Comparison of ENCODE assay signal across 27 mouse cellular contexts in genomic region chr5:31583261-31583660, GRCm38 (mm10). TPM values are rescaled to one million over a fixed set of nuclear protein-coding genes. Genes with fewer than 3 reads are reported as not detected.
A peak's percentile ranks its signal among the peaks of the same experiment; 100 is the strongest.
DNase-seq lines count a peak whose midpoint lies in the region; ATAC-seq and TF ChIP-seq lines count a peak whose summit lies in the region.
"Had no signal": no experiment of that assay in that cellular context is flagged by ENCODE, and none has a peak within 500 bp of the region (broad histone marks: within the 10 kb centered on the region; RNA-seq: fewer than 3 reads in every experiment).

No protein-coding gene starts in this region.

- H3K27ac ChIP-seq in kidney, postnatal 0 days = peak overlapping the region; percentile 93
- H3K27ac ChIP-seq in gastrocnemius, adult 2 months = no peak overlapping the region
- no peak overlapping the region for H3K27ac ChIP-seq in midbrain, embryonic 15.5 days
- no peak overlapping the region for H3K27ac ChIP-seq in forebrain, embryonic 13.5 days
- H3K27ac ChIP-seq: embryonic facial prominence, embryonic 10.5 days; embryonic facial prominence, embryonic 15.5 days; heart, adult 2 months; limb, embryonic 13.5 days; lung, embryonic 15.5 days; midbrain, embryonic 12.5 days; neural tube, embryonic 13.5 days; stomach, postnatal 0 days had no signal

- no peaks in the 10 kb centered on the region for H3K27me3 ChIP-seq in Patski
- H3K27me3 ChIP-seq in kidney, postnatal 0 days (ENCODE audit: insufficient read depth, low read length) = no peaks in the 10 kb centered on the region
- no peaks in the 10 kb centered on the region for H3K27me3 ChIP-seq in midbrain, embryonic 15.5 days (replicated peaks)
- no peaks in the 10 kb centered on the region for H3K27me3 ChIP-seq in forebrain, embryonic 13.5 days
- H3K27me3 ChIP-seq: embryonic facial prominence, embryonic 15.5 days; limb, embryonic 13.5 days; lung, embryonic 15.5 days; midbrain, embryonic 12.5 days; neural tube, embryonic 13.5 days had no signal

- 17% methylated on average over 2 of the region's 2 CpGs for WGBS in kidney, postnatal 0 days
- WGBS in midbrain, embryonic 15.5 days = 92% methylated on average over 2 of the region's 2 CpGs
- 84% methylated on average over 2 of the region's 2 CpGs for WGBS in forebrain, embryonic 13.5 days

- intact Hi-C loops in gastrocnemius, adult 2 months (cut with DNase I) = no loop called here

- no peak for TF ChIP-seq CTCF in Patski (IDR thresholded peaks at IDR 0.05)
- TF ChIP-seq CTCF in kidney, postnatal 0 days (IDR thresholded peaks at IDR 0.05; ENCODE audit: low read depth) = no peak
- no peak for TF ChIP-seq CTCF in gastrocnemius, adult 2 months (IDR thresholded peaks at IDR 0.05)

- peaks cover 13% of the 10 kb centered on the region for H3K4me1 ChIP-seq in kidney, postnatal 0 days (replicated peaks; ENCODE audit: insufficient read depth, low read length)
- H3K4me1 ChIP-seq in midbrain, embryonic 15.5 days = no peaks in the 10 kb centered on the region
- no peaks in the 10 kb centered on the region for H3K4me1 ChIP-seq in forebrain, embryonic 13.5 days
- H3K4me1 ChIP-seq: embryonic facial prominence, embryonic 15.5 days; limb, embryonic 13.5 days; lung, embryonic 15.5 days; midbrain, embryonic 12.5 days; neural tube, embryonic 13.5 days had no signal

- DNase-seq in Patski (ENCODE audit: low read depth, low spot score) = peak; percentile 99
- DNase-seq in kidney, adult 8-10 months = peak; percentile 84 to 91
- peak; percentile 95 for DNase-seq in kidney, postnatal 0 days (ENCODE audit: low spot score)
- peak; percentile 76 to 86 for DNase-seq in kidney, postnatal 4 days
- no peak for DNase-seq in gastrocnemius, adult 2 months
- DNase-seq: adrenal gland, adult 2 months; adrenal gland, postnatal 36 days; cerebellum, adult 18-20 months; cerebellum, postnatal 14 days; gastrocnemius, postnatal 36 days; heart, adult 2 months; heart, postnatal 14 days; right cerebral cortex, postnatal 4 days; thymus, adult 18-20 months; thymus, postnatal 25 days had no signal

- no peaks in the 10 kb centered on the region for H3K36me3 ChIP-seq in kidney, postnatal 0 days (ENCODE audit: insufficient read depth, low read length)
- no peaks in the 10 kb centered on the region for H3K36me3 ChIP-seq in midbrain, embryonic 15.5 days (replicated peaks)
- no peaks in the 10 kb centered on the region for H3K36me3 ChIP-seq in forebrain, embryonic 13.5 days (ENCODE audit: poor library complexity, severe bottlenecking)
- H3K36me3 ChIP-seq: embryonic facial prominence, embryonic 10.5 days; embryonic facial prominence, embryonic 15.5 days; limb, embryonic 13.5 days; lung, embryonic 15.5 days; midbrain, embryonic 12.5 days; neural tube, embryonic 13.5 days had no signal

- H3K9me3 ChIP-seq in kidney, postnatal 0 days (replicated peaks; ENCODE audit: low read length) = no peaks in the 10 kb centered on the region
- no peaks in the 10 kb centered on the region for H3K9me3 ChIP-seq in midbrain, embryonic 15.5 days
- H3K9me3 ChIP-seq in forebrain, embryonic 13.5 days (replicated peaks) = no peaks in the 10 kb centered on the region
- H3K9me3 ChIP-seq: embryonic facial prominence, embryonic 10.5 days; embryonic facial prominence, embryonic 15.5 days; lung, embryonic 15.5 days; midbrain, embryonic 12.5 days; neural tube, embryonic 13.5 days had no signal

- peak; percentile 91 for ATAC-seq in Patski
- ATAC-seq in kidney, postnatal 0 days (replicated peaks; ENCODE audit: low FRiP score, low read depth) = peak; percentile 89
- no peak for ATAC-seq in midbrain, embryonic 15.5 days (replicated peaks)
- no peak for ATAC-seq in forebrain, embryonic 13.5 days
- ATAC-seq: forebrain, embryonic 14.5 days; hindbrain, embryonic 16.5 days had no signal

- no peak overlapping the region for H3K4me3 ChIP-seq in kidney, postnatal 0 days (replicated peaks; ENCODE audit: low read depth, low read length)
- no peak overlapping the region for H3K4me3 ChIP-seq in gastrocnemius, adult 2 months
- no peak overlapping the region for H3K4me3 ChIP-seq in midbrain, embryonic 15.5 days
- H3K4me3 ChIP-seq in forebrain, embryonic 13.5 days = no peak overlapping the region
- H3K4me3 ChIP-seq: embryonic facial prominence, embryonic 10.5 days; embryonic facial prominence, embryonic 15.5 days; heart, adult 2 months; limb, embryonic 13.5 days; lung, embryonic 15.5 days; midbrain, embryonic 12.5 days; neural tube, embryonic 13.5 days had no signal

- in situ Hi-C loops in Patski (cut with MboI; ENCODE audit: low pct_unique_long_range_greater_than_20kb) = loop anchor here (5.0 kb wide), 1 partner anchor 114 kb away; the partner anchor contains the start of genes Babam2 and Rbks

- CTCF ChIA-PET in Patski (lab: Charles Lee) = interaction anchor here (0.9 to 8.1 kb wide), 10 partner anchors 12 to 554 kb away, joined by 3 to 83 read pairs (median 6); partner anchors contain the start of gene Mrpl33

- H3K9ac ChIP-seq in kidney, postnatal 0 days (ENCODE audit: low read depth, low read length) = no peak overlapping the region
- H3K9ac ChIP-seq in midbrain, embryonic 15.5 days = no peak overlapping the region
- no peak overlapping the region for H3K9ac ChIP-seq in forebrain, embryonic 13.5 days
- H3K9ac ChIP-seq: embryonic facial prominence, embryonic 15.5 days; limb, embryonic 13.5 days; lung, embryonic 15.5 days; midbrain, embryonic 12.5 days; neural tube, embryonic 13.5 days had no signal

- POLR2A ChIA-PET in Patski (lab: Charles Lee) = interaction anchor here (1.3 to 4.5 kb wide), 6 partner anchors 13 to 553 kb away, joined by 3 to 19 read pairs (median 6); partner anchors contain the start of gene Fosl2

- no peak overlapping the region for H3K4me2 ChIP-seq in kidney, postnatal 0 days (ENCODE audit: low read length)
- H3K4me2 ChIP-seq in midbrain, embryonic 15.5 days = no peak overlapping the region
- H3K4me2 ChIP-seq in forebrain, embryonic 13.5 days = no peak overlapping the region
- H3K4me2 ChIP-seq: embryonic facial prominence, embryonic 15.5 days; limb, embryonic 13.5 days; liver, embryonic 11.5 days; lung, embryonic 15.5 days; midbrain, embryonic 12.5 days; neural tube, embryonic 13.5 days had no signal

RNA-seq across cellular contexts. Expression of gene Mrpl33, which starts 13.5 kb away (rescaled TPM):
- 243 TPM for polyA plus RNA-seq in Patski (2021)
- 369 and 406 TPM in 2 replicates for polyA plus RNA-seq in kidney, postnatal 0 days (2015; fragmentation: Nextera tagmentation; extraction: Ambion mirVana)
- 100 to 1,000 TPM; 221 to 296 TPM for total RNA-seq in gastrocnemius, adult 2 months (2021)
- 176 and 183 TPM in 2 replicates for polyA plus RNA-seq in midbrain, embryonic 15.5 days (2015; fragmentation: Nextera tagmentation; extraction: Ambion mirVana)
- polyA plus RNA-seq in forebrain, embryonic 13.5 days (2015; fragmentation: Nextera tagmentation; extraction: Ambion mirVana) = 239 and 254 TPM in 2 replicates

RNA-seq across cellular contexts. Expression of gene Supt7l, which starts 55.7 kb away (rescaled TPM):
- 25.7 TPM for polyA plus RNA-seq in Patski (2021)
- 13.6 and 16.6 TPM in 2 replicates for polyA plus RNA-seq in kidney, postnatal 0 days (2015; fragmentation: Nextera tagmentation; extraction: Ambion mirVana)
- total RNA-seq in gastrocnemius, adult 2 months (2021) = 10 to 100 TPM in 1 of 2 experiments, 1 to 10 TPM in 1; 9.6 to 12.5 TPM
- polyA plus RNA-seq in midbrain, embryonic 15.5 days (2015; fragmentation: Nextera tagmentation; extraction: Ambion mirVana) = 27.8 and 27.9 TPM in 2 replicates
- polyA plus RNA-seq in forebrain, embryonic 13.5 days (2015; fragmentation: Nextera tagmentation; extraction: Ambion mirVana) = 28.2 and 32.4 TPM in 2 replicates

RNA-seq across cellular contexts. Expression of gene Slc4a1ap, which starts 56.5 kb away (rescaled TPM):
- 45.8 TPM for polyA plus RNA-seq in Patski (2021)
- 18.6 and 21.7 TPM in 2 replicates for polyA plus RNA-seq in kidney, postnatal 0 days (2015; fragmentation: Nextera tagmentation; extraction: Ambion mirVana)
- total RNA-seq in gastrocnemius, adult 2 months (2021) = 10 to 100 TPM; 20.5 to 25.7 TPM
- 36.2 and 37.0 TPM in 2 replicates for polyA plus RNA-seq in midbrain, embryonic 15.5 days (2015; fragmentation: Nextera tagmentation; extraction: Ambion mirVana)
- 33.8 and 34.4 TPM in 2 replicates for polyA plus RNA-seq in forebrain, embryonic 13.5 days (2015; fragmentation: Nextera tagmentation; extraction: Ambion mirVana)

Comparison
In these comparisons a context has a peak if more than half of its experiments do, and no peak if none do; other contexts are left out.
1. ATAC-seq: peak in Patski (single experiment) and kidney, postnatal 0 days (single experiment); none in midbrain, embryonic 15.5 days (single experiment) and forebrain, embryonic 13.5 days (single experiment).